Mouse (Mus musculus): ENCODE measurements at regions not wholly inside any gene's neighbourhood (a gene's known extent, or its start where the extent isn't known, plus 50 kb on each side); places are given as distances from the start of the nearest gene placed in this dataset.
"Not testable (repeated sequence)": the region's sequence is repeated elsewhere in the genome, so short reads cannot be mapped to it uniquely, and the experiment has no call there.

DNA sequence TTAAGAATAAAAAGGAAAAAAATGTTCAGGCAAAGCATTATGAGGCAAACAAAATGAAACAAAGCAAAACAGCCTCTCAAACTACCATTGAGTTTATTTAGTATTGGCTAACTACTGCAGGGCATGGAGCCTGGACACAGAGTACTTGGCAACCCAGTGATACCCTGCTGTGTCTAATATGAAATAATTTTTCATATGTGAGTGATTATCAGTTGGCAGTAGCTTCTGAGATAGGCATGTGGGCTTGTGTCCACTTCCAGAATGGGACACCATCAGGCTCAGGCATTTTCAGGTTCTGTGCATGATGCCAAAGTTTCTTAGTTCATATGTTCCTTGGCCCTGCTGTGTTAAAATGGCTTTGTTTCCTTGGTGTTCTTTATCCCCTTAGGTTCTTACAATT is 879.0 kb upstream of the Epha6 start:
- Histone ChIP-seq H3K36me3 (ENCODE audit: control insufficient read depth, insufficient read depth, low read length) (no peaks in the 10 kb centered on the region), H3K4me3 (ENCODE audit: low read depth, low read length) (no peak overlapping the region), H3K9ac (ENCODE audit: low read length) (no peak overlapping the region), H3K4me1 (ENCODE audit: control insufficient read depth, insufficient read depth, low read length) (no peaks in the 10 kb centered on the region), H3K4me2 (ENCODE audit: low read length) (no peak overlapping the region), H3K9me3 (replicated peaks; ENCODE audit: control insufficient read depth, low read length) (no peaks in the 10 kb centered on the region), H3K27me3 (replicated peaks; ENCODE audit: control insufficient read depth, insufficient read depth, low read length) (no peaks in the 10 kb centered on the region), H3K27ac (ENCODE audit: low read depth, low read length) (no peak overlapping the region)
- ATAC-seq (no peak), DNase-seq (ENCODE audit: low spot score) (no peak)

DNA sequence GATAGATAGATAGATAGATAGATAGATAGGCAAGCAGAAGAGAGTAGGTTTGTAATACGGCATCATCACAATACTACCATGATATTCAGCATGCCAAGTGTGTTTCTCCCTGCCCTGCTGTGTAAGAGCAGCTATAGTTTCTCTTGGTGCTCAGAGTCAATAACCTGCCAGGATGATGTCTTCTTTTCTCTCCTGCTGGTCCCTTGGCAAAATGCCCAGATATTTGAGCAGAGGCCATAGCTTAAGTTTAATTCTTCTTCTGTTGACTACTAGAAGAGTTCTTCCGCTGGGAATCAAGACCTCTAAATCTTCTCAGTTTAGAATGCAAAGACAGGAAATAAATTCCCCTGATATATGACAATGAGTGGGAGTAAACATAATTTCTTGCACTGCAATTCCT is 836.5 kb upstream of the Epha6 start:
- no peaks in the 10 kb centered on the region for H3K9me3 ChIP-seq (replicated peaks; ENCODE audit: control insufficient read depth, low read length)
- ATAC-seq (no peak), DNase-seq (ENCODE audit: low spot score) (peak; percentile 2)
- no peak overlapping the region for H3K27ac ChIP-seq (ENCODE audit: low read depth, low read length)
- no peak overlapping the region for H3K4me3 ChIP-seq (ENCODE audit: low read depth, low read length)
- no peaks in the 10 kb centered on the region for H3K27me3 ChIP-seq (replicated peaks; ENCODE audit: control insufficient read depth, insufficient read depth, low read length)
- 89% methylated on average over 2 of the region's 2 CpGs for WGBS
- H3K4me2 ChIP-seq (ENCODE audit: low read length), result no peak overlapping the region
- no peak overlapping the region for H3K9ac ChIP-seq (ENCODE audit: low read length)
- H3K36me3 ChIP-seq (ENCODE audit: control insufficient read depth, insufficient read depth, low read length), result no peaks in the 10 kb centered on the region
- H3K4me1 ChIP-seq (ENCODE audit: control insufficient read depth, insufficient read depth, low read length), result no peaks in the 10 kb centered on the region

DNA sequence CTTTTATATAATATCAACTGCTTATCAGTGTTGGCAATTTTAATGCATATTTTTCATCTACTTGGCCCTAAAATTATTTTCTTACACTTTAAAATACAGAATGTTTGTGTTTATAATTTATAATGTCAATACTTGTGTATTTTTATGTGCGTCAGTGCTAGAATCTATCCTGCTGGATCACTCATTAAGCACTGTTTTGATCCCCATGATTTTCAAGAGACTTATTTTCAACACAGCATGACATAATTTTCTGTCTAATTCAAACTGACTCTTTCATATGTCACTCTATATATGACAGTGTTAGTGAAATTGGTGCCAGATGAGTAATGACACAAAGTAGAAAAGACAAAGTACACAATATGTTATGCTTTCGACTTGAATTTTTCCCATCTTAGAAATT is 795.9 kb upstream of the Epha6 start:
- Histone ChIP-seq H3K4me2 (ENCODE audit: low read length) (no peak overlapping the region), H3K9ac (ENCODE audit: low read length) (no peak overlapping the region), H3K4me1 (ENCODE audit: control insufficient read depth, insufficient read depth, low read length) (no peaks in the 10 kb centered on the region), H3K36me3 (ENCODE audit: control insufficient read depth, insufficient read depth, low read length) (no peaks in the 10 kb centered on the region), H3K27me3 (replicated peaks; ENCODE audit: control insufficient read depth, insufficient read depth, low read length) (no peaks in the 10 kb centered on the region), H3K27ac (ENCODE audit: low read depth, low read length) (no peak overlapping the region), H3K9me3 (replicated peaks; ENCODE audit: control insufficient read depth, low read length) (no peaks in the 10 kb centered on the region), H3K4me3 (ENCODE audit: low read depth, low read length) (no peak overlapping the region)
- DNase-seq (ENCODE audit: low spot score), result peak; percentile 51
- 78% methylated on average over 2 of the region's 2 CpGs for WGBS
- ATAC-seq, result peak; percentile 20; the same call in 1 of the 2 replicates

DNA sequence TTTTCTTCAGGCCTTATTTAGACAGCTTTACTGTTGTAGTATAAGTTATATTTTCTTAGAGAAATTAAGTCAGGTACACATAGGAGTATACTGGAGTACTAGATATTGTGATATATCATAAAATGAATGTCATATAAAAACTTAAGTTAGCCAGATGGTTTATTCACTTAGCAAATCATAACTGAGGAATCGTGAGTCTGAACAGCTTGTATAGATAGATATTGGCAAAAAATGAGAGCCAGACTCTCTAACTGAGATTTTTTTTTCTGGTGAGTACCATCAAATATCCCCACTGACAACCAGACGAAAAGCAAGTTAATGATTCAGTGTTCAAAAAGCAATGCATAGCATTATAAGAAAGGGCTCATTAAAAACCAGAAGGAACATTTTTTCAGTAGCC is 776.6 kb upstream of the Epha6 start:
- Histone ChIP-seq H3K27me3 (replicated peaks; ENCODE audit: control insufficient read depth, insufficient read depth, low read length) (no peaks in the 10 kb centered on the region), H3K4me2 (ENCODE audit: low read length) (no peak overlapping the region), H3K9me3 (replicated peaks; ENCODE audit: control insufficient read depth, low read length) (no peaks in the 10 kb centered on the region), H3K36me3 (ENCODE audit: control insufficient read depth, insufficient read depth, low read length) (no peaks in the 10 kb centered on the region), H3K27ac (ENCODE audit: low read depth, low read length) (no peak overlapping the region), H3K4me1 (ENCODE audit: control insufficient read depth, insufficient read depth, low read length) (no peaks in the 10 kb centered on the region), H3K4me3 (ENCODE audit: low read depth, low read length) (no peak overlapping the region), H3K9ac (ENCODE audit: low read length) (no peak overlapping the region)
- 74% methylated on average over 2 of the region's 2 CpGs for WGBS
- ATAC-seq (peak; percentile 55; the same call in 1 of the 2 replicates), DNase-seq (ENCODE audit: low spot score) (peak; percentile 55)

DNA sequence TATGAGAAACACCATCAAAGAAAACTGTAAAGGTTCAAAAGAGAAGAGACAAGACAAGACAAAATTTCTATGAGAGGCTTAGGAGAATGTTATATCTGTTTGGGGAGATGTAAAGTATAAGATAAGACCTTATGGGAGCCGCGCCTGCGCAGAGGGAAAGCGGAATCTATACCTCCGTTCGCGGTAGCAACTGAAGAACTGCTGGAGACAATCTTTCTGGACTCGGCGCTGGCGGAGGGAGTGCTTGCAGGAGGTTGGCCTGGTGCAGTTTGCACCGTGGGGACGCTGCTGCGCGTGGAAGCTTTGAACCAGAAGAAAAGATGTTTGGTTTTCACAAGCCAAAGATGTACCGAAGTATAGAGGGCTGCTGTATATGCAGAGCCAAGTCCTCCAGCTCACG is 771.6 kb upstream of the Epha6 start:
- ATAC-seq, result not testable (repeated sequence)

More for the DNA sequence above, 771.6 kb upstream of the Epha6 start:
- H3K27me3 ChIP-seq (replicated peaks; ENCODE audit: control insufficient read depth, insufficient read depth, low read length); H3K9ac ChIP-seq (ENCODE audit: low read length); DNase-seq (ENCODE audit: low spot score); H3K4me2 ChIP-seq (ENCODE audit: low read length); H3K4me3 ChIP-seq (ENCODE audit: low read depth, low read length); H3K9me3 ChIP-seq (replicated peaks; ENCODE audit: control insufficient read depth, low read length); H3K4me1 ChIP-seq (ENCODE audit: control insufficient read depth, insufficient read depth, low read length); H3K27ac ChIP-seq (ENCODE audit: low read depth, low read length); H3K36me3 ChIP-seq (ENCODE audit: control insufficient read depth, insufficient read depth, low read length): not testable (repeated sequence)
- WGBS, result 93% methylated on average over 9 of the region's 16 CpGs

Measured in forebrain, embryonic 14.5 days (tissue).